Mouse (Mus musculus): ENCODE measurements around the gene Slc9b1. TPM values are rescaled to one million over a fixed set of nuclear protein-coding genes. Genes with fewer than 3 reads are reported as not detected.

Gene Slc9b1
- polyA plus RNA-seq, 1 experiment from 2014 or later = not detected

DNA sequence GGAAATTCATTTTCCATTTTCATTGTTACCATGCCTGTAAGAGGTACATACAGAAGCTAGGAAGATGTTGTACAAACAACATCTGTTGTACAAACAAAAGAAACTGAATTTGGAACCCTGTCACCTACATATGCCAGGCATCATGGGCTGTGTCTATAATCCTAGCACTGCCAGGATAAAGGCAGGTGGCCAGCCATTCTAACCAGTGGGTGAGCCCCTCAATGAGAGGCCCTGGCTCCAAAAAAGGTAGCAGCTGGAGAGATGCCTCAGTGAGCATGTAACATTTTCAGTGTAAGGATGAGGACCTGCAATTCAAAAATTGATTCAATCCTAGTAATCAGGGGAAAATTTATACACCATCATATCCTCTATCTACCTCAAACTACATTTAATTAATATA lies 1.2 kb downstream of the Slc9b1 start:
- H3K4me3 ChIP-seq (ENCODE audit: low read depth, low read length) = no peak overlapping the region
- no peak overlapping the region for H3K27ac ChIP-seq (ENCODE audit: low read depth, low read length)
- no peaks in the 10 kb centered on the region for H3K4me1 ChIP-seq (replicated peaks; ENCODE audit: control insufficient read depth, insufficient read depth, low read length)
- no peak overlapping the region for H3K9ac ChIP-seq (ENCODE audit: low read depth, low read length)
- H3K27me3 ChIP-seq (ENCODE audit: control insufficient read depth, insufficient read depth, low read length) = no peaks in the 10 kb centered on the region
- ATAC-seq (ENCODE audit: low FRiP score) = no peak
- no peaks in the 10 kb centered on the region for H3K9me3 ChIP-seq (ENCODE audit: control insufficient read depth, low read length)
- no peaks in the 10 kb centered on the region for H3K36me3 ChIP-seq (ENCODE audit: control insufficient read depth, insufficient read depth, low read length)
- no peak for DNase-seq (ENCODE audit: low spot score)
- no peak overlapping the region for H3K4me2 ChIP-seq (replicated peaks; ENCODE audit: low read depth, low read length)

DNA sequence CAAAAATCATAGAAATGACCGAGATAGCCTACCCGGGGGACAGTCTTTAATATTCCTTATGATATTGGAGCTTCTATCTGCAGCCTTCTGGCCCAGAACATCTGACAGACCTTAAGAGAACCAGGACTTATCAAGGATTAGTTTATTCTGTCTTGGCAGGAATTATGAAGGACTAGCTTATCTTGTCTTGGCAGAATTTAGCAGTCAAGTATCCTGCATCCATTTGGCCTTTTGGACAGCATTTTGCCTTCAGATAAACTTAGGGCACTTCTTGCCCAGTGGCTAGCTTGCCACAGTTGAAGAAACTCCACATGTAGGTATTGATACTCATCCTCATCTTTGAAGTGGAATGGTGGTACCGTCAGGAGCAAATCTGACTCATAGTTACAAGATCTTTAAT lies 4.0 kb downstream of the Slc9b1 start:
- H3K4me1 ChIP-seq (replicated peaks; ENCODE audit: control insufficient read depth, insufficient read depth, low read length) = no peaks in the 10 kb centered on the region
- DNase-seq (ENCODE audit: low spot score) (no peak), ATAC-seq (ENCODE audit: low FRiP score) (no peak)
- no peak overlapping the region for H3K27ac ChIP-seq (ENCODE audit: low read depth, low read length)
- H3K4me3 ChIP-seq (ENCODE audit: low read depth, low read length) = no peak overlapping the region
- no peaks in the 10 kb centered on the region for H3K27me3 ChIP-seq (ENCODE audit: control insufficient read depth, insufficient read depth, low read length)
- no peak overlapping the region for H3K9ac ChIP-seq (ENCODE audit: low read depth, low read length)
- no peaks in the 10 kb centered on the region for H3K9me3 ChIP-seq (ENCODE audit: control insufficient read depth, low read length)
- H3K4me2 ChIP-seq (replicated peaks; ENCODE audit: low read depth, low read length) = no peak overlapping the region
- WGBS = 94% methylated on average over 3 of the region's 3 CpGs
- no peaks in the 10 kb centered on the region for H3K36me3 ChIP-seq (ENCODE audit: control insufficient read depth, insufficient read depth, low read length)

DNA sequence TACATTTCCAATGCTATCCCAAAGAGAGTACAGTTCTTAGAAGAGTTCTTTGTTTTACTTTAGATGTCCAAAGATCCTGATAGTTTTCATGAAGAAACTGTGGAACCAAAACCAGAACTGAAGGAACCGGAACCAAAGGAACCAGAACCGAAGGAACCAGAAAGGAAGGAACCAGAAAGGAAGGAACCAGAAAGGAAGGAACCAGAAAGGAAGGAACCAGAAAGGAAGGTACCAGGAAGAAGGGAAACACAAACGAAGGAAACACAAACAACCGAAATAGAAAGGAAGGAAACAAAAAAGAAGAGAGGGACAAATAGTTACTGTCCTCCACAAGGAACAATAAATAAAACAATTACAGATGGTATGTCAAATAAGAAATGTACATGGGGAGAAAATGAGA lies 9.6 kb downstream of the Slc9b1 start:
- H3K4me1 ChIP-seq (replicated peaks; ENCODE audit: control insufficient read depth, insufficient read depth, low read length) = no peaks in the 10 kb centered on the region
- DNase-seq (ENCODE audit: low spot score) = no peak
- ATAC-seq (ENCODE audit: low FRiP score) = no peak
- H3K27me3 ChIP-seq (ENCODE audit: control insufficient read depth, insufficient read depth, low read length) = no peaks in the 10 kb centered on the region
- no peak overlapping the region for H3K4me2 ChIP-seq (replicated peaks; ENCODE audit: low read depth, low read length)
- H3K4me3 ChIP-seq (ENCODE audit: low read depth, low read length) = no peak overlapping the region
- no peaks in the 10 kb centered on the region for H3K36me3 ChIP-seq (ENCODE audit: control insufficient read depth, insufficient read depth, low read length)
- H3K9ac ChIP-seq (ENCODE audit: low read depth, low read length) = no peak overlapping the region
- H3K27ac ChIP-seq (ENCODE audit: low read depth, low read length) = no peak overlapping the region
- H3K9me3 ChIP-seq (ENCODE audit: control insufficient read depth, low read length) = no peaks in the 10 kb centered on the region
- WGBS = 86% methylated on average over 4 of the region's 4 CpGs

DNA sequence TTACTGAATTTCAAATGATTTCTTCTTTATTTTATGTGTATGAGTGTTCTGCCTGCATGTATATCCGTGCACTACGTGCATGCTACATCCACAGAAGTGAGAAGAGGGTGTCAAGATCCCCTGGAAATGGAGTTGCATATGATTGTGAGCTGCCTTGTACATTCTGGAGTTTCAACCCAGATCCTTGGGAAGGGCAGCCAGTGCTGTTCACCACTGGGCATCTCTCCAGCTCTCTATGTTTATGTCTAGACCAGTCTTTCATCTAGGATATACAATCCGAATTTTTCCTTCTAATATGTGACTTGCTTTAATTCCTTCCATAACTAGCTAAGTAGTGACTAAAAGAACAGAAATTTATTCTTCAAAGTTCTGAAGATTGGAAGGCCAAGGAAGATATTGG lies 28.0 kb downstream of the Slc9b1 start:
- 80% methylated on average over 3 of the region's 3 CpGs for WGBS
- H3K4me3 ChIP-seq (ENCODE audit: low read depth, low read length) = no peak overlapping the region
- no peaks in the 10 kb centered on the region for H3K9me3 ChIP-seq (ENCODE audit: control insufficient read depth, low read length)
- no peak overlapping the region for H3K9ac ChIP-seq (ENCODE audit: low read depth, low read length)
- ATAC-seq (ENCODE audit: low FRiP score) = no peak
- DNase-seq (ENCODE audit: low spot score) = no peak
- no peak overlapping the region for H3K27ac ChIP-seq (ENCODE audit: low read depth, low read length)
- H3K27me3 ChIP-seq (ENCODE audit: control insufficient read depth, insufficient read depth, low read length) = no peaks in the 10 kb centered on the region
- no peaks in the 10 kb centered on the region for H3K36me3 ChIP-seq (ENCODE audit: control insufficient read depth, insufficient read depth, low read length)
- no peaks in the 10 kb centered on the region for H3K4me1 ChIP-seq (replicated peaks; ENCODE audit: control insufficient read depth, insufficient read depth, low read length)
- H3K4me2 ChIP-seq (replicated peaks; ENCODE audit: low read depth, low read length) = no peak overlapping the region

DNA sequence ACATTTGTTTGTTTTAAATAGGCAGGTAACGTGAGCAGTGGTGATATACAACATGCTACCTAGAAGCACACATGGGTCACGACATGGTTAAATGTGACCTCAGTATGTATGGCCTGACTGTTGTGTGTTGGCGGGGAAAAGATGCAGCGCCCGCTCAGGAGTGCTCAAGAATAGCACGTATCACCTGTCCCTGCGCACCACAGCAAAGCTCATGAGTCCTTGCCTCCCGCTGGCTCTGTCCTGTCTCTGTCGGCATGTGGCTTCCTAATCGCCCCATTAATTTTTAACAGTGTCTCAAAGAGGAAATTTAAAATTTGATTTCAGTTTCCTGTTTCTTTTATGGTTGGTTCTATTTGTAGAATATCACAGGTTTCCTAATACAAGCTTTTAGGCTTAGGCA lies 29.6 kb downstream of the Slc9b1 start:
- Histone ChIP-seq H3K4me1 (replicated peaks; ENCODE audit: control insufficient read depth, insufficient read depth, low read length) (no peaks in the 10 kb centered on the region), H3K36me3 (ENCODE audit: control insufficient read depth, insufficient read depth, low read length) (no peaks in the 10 kb centered on the region), H3K4me3 (ENCODE audit: low read depth, low read length) (no peak overlapping the region), H3K9ac (ENCODE audit: low read depth, low read length) (no peak overlapping the region), H3K9me3 (ENCODE audit: control insufficient read depth, low read length) (no peaks in the 10 kb centered on the region), H3K4me2 (replicated peaks; ENCODE audit: low read depth, low read length) (no peak overlapping the region), H3K27ac (ENCODE audit: low read depth, low read length) (no peak overlapping the region), H3K27me3 (ENCODE audit: control insufficient read depth, insufficient read depth, low read length) (no peaks in the 10 kb centered on the region)
- DNase-seq (ENCODE audit: low spot score) (no peak), ATAC-seq (ENCODE audit: low FRiP score) (no peak)
- WGBS = 87% methylated on average over 10 of the region's 10 CpGs

DNA sequence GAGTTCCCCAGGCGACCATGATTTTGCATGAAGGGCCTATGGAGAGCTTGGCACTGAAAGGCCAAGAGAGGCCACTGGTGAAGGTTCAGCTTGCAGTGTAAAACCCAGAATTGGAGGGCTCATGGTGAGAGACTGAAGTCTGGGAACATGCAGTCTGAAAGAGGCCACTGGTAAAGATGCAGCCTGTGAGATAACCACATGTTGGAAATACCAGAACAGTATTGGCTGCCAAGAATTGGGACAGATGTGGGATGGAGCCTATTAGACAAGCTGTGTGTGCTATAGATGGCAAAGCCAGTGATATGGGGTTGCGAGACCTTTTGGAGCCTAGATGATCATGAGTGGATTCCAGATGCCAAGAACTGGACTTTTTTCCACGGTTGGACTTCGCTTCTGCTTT lies 32.0 kb downstream of the Slc9b1 start:
- H3K27ac ChIP-seq (ENCODE audit: low read depth, low read length) = no peak overlapping the region
- H3K4me3 ChIP-seq (ENCODE audit: low read depth, low read length) = no peak overlapping the region
- 96% methylated on average over 4 of the region's 4 CpGs for WGBS
- H3K36me3 ChIP-seq (ENCODE audit: control insufficient read depth, insufficient read depth, low read length) = no peaks in the 10 kb centered on the region
- H3K27me3 ChIP-seq (ENCODE audit: control insufficient read depth, insufficient read depth, low read length) = no peaks in the 10 kb centered on the region
- ATAC-seq (ENCODE audit: low FRiP score) (no peak), DNase-seq (ENCODE audit: low spot score) (no peak)
- H3K9me3 ChIP-seq (ENCODE audit: control insufficient read depth, low read length) = no peaks in the 10 kb centered on the region
- no peak overlapping the region for H3K9ac ChIP-seq (ENCODE audit: low read depth, low read length)
- no peak overlapping the region for H3K4me2 ChIP-seq (replicated peaks; ENCODE audit: low read depth, low read length)
- no peaks in the 10 kb centered on the region for H3K4me1 ChIP-seq (replicated peaks; ENCODE audit: control insufficient read depth, insufficient read depth, low read length)

DNA sequence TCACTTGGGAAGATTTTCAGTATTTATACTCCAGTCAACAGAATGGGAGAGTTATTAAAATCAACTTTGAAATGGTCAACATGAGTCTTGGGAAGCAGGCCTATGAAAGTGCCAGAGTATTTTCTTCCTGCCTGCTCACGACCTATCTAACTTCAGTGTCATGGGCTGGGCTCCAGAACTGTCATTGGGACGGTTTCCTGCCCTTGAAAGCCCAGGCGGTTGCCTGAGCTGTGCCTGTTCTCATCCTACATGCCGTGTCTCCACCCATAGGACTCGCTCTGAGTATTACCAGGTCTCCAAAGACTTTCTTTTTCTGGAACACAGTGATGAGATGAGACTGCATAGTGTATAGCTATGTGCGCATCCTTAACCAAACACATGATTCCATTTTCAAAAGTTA lies 45.4 kb downstream of the Slc9b1 start:
- Histone ChIP-seq H3K4me1 (replicated peaks; ENCODE audit: control insufficient read depth, insufficient read depth, low read length) (no peaks in the 10 kb centered on the region), H3K9me3 (ENCODE audit: control insufficient read depth, low read length) (no peaks in the 10 kb centered on the region), H3K36me3 (ENCODE audit: control insufficient read depth, insufficient read depth, low read length) (no peaks in the 10 kb centered on the region), H3K9ac (ENCODE audit: low read depth, low read length) (no peak overlapping the region), H3K27me3 (ENCODE audit: control insufficient read depth, insufficient read depth, low read length) (no peaks in the 10 kb centered on the region), H3K4me2 (replicated peaks; ENCODE audit: low read depth, low read length) (no peak overlapping the region), H3K4me3 (ENCODE audit: low read depth, low read length) (no peak overlapping the region), H3K27ac (ENCODE audit: low read depth, low read length) (no peak overlapping the region)
- ATAC-seq (ENCODE audit: low FRiP score) (no peak), DNase-seq (ENCODE audit: low spot score) (no peak)
- WGBS = 80% methylated on average over 6 of the region's 6 CpGs

DNA sequence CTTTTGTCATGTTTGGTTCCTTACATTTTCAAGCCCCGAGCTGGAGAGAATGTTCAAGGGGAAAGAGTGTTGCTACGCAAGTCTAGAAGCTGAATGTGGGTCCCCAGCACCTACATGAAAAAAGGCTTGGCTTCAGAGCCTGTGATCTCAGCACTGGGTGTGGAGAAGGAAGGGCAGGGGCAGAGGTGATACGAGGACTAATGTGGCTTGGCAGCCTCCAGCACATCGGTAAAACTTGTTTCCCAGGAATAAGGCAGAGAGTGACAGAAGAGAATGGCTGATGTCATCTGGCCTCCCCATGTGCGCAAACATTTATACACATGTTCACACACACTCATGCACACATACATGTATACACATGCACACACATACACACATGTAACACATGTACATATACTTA lies 47.3 kb downstream of the Slc9b1 start:
- Histone ChIP-seq H3K4me1 (replicated peaks; ENCODE audit: control insufficient read depth, insufficient read depth, low read length) (no peaks in the 10 kb centered on the region), H3K27me3 (ENCODE audit: control insufficient read depth, insufficient read depth, low read length) (no peaks in the 10 kb centered on the region), H3K9me3 (ENCODE audit: control insufficient read depth, low read length) (no peaks in the 10 kb centered on the region), H3K27ac (ENCODE audit: low read depth, low read length) (no peak overlapping the region), H3K36me3 (ENCODE audit: control insufficient read depth, insufficient read depth, low read length) (no peaks in the 10 kb centered on the region), H3K9ac (ENCODE audit: low read depth, low read length) (no peak overlapping the region), H3K4me2 (replicated peaks; ENCODE audit: low read depth, low read length) (no peak overlapping the region), H3K4me3 (ENCODE audit: low read depth, low read length) (no peak overlapping the region)
- DNase-seq (ENCODE audit: low spot score) (no peak), ATAC-seq (ENCODE audit: low FRiP score) (no peak)
- WGBS = 81% methylated on average over 5 of the region's 5 CpGs

DNA sequence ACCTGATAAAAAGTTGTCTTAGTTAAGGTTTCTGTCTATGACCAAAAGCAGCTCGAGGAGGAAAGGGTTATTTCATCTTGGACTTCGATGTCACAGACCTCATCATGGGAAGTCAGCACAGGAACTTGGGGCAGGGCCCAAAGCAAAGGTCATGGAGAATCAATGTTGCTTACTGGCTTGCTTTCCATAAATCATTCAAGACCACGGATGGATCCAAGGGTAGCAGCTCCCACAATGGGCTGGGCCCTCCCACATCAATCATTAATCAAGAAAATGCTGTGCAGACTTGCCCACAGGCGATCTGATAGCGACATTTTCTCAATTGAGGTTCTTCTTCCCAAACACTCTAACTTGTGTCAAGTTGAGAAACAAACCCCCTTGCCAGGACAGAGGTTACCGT lies 48.3 kb downstream of the Slc9b1 start:
- no peaks in the 10 kb centered on the region for H3K9me3 ChIP-seq (ENCODE audit: control insufficient read depth, low read length)
- no peaks in the 10 kb centered on the region for H3K27me3 ChIP-seq (ENCODE audit: control insufficient read depth, insufficient read depth, low read length)
- H3K4me1 ChIP-seq (replicated peaks; ENCODE audit: control insufficient read depth, insufficient read depth, low read length) = no peaks in the 10 kb centered on the region
- 47% methylated on average over 6 of the region's 6 CpGs for WGBS
- H3K36me3 ChIP-seq (ENCODE audit: control insufficient read depth, insufficient read depth, low read length) = no peaks in the 10 kb centered on the region
- no peak overlapping the region for H3K4me2 ChIP-seq (replicated peaks; ENCODE audit: low read depth, low read length)
- ATAC-seq (ENCODE audit: low FRiP score) (no peak), DNase-seq (ENCODE audit: low spot score) (peak; percentile 9)
- H3K4me3 ChIP-seq (ENCODE audit: low read depth, low read length) = no peak overlapping the region
- H3K27ac ChIP-seq (ENCODE audit: low read depth, low read length) = no peak overlapping the region
- no peak overlapping the region for H3K9ac ChIP-seq (ENCODE audit: low read depth, low read length)
